8 mouse cellular contexts compared by ENCODE assay signal in the genomic region with DNA sequence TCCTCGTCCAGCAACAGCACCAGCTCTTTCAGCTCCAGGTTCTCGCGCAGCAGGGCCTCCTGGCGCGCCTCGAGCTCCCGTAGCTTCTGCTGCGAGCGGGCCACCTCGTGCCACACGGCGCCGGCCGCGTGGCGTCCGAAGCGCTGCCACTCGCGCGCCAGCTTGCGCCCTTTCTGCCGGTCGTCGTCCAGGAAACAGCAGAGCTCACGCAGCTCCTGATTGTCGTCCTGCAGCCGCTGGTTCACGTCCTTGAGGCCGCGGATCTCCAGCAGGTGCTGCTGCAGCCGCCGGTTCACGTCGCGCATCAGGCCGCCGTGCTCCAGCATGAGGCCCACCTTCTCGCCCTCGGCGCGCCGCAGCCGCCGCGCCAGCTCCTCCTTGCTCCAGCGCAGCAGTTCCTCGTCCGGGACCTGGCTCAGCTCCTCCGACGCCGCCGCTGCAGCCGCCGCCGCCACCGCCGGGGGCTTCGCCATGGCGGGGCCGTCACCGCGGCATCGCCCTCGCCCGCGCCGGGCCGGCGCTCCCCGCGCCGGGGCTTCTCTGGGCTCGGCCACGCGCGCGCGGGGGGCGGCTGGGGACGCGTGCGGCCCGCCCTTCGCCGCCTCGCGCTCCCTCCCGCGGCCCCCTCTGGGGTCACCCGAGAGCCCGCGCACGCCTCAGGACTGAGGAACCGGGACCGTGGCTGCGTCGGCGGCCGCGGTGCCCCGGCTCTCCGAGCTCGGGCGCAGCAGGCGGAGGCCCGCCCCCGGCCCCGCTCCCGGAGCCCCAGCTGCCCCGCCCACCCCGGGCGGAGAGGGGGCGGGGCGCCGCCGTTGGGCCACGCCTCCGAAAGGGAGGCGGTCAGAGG. TPM values are rescaled to one million over a fixed set of nuclear protein-coding genes. Genes with fewer than 3 reads are reported as not detected.
DNase-seq lines count a peak whose midpoint lies in the region; ATAC-seq and TF ChIP-seq lines count a peak whose summit lies in the region.

A gene (minus strand): TSS at position 765 of the 847 bp plus-strand sequence.

- WGBS in forebrain, embryonic 12.5 days = under 1% methylated on average over 98 of the region's 120 CpGs
- under 1% methylated on average over 117 of the region's 120 CpGs for WGBS in midbrain, embryonic 10.5 days
- WGBS in stomach, postnatal 0 days = under 1% methylated on average over 89 of the region's 120 CpGs

- TF ChIP-seq CTCF in bone marrow macrophage, adult 2 months (IDR thresholded peaks at IDR 0.05; ENCODE audit: low read depth, low read length) = no peak
- peak; percentile 36; the same call in 1 of the 2 replicates for TF ChIP-seq CTCF in stomach, postnatal 0 days (IDR thresholded peaks at IDR 0.05; ENCODE audit: low read depth)

- H3K4me2 ChIP-seq in forebrain, embryonic 12.5 days = peak within 1 kb of the TSS; percentile 98
- H3K4me2 ChIP-seq in stomach, postnatal 0 days (replicated peaks; ENCODE audit: low read depth) = peak within 1 kb of the TSS; percentile 99

- no peaks in the 10 kb centered on the region for H3K4me1 ChIP-seq in bone marrow macrophage, adult 2 months (ENCODE audit: control insufficient read depth, insufficient read depth, low read length)
- H3K4me1 ChIP-seq in forebrain, embryonic 12.5 days = peaks cover 78% of the 10 kb centered on the region
- peaks cover 86% of the 10 kb centered on the region for H3K4me1 ChIP-seq in midbrain, embryonic 10.5 days
- H3K4me1 ChIP-seq in stomach, postnatal 0 days (replicated peaks; ENCODE audit: control insufficient read depth, insufficient read depth) = peaks cover 16% of the 10 kb centered on the region

- intact Hi-C loops in heart, postnatal 25 days (cut with DNase I) = loop anchor here (5.0 kb wide), 1 partner anchor 38 kb away; no protein-coding TSS in a partner anchor
- intact Hi-C loops in left cerebral cortex, postnatal 10 days (cut with DNase I) = loop anchor here (5.0 kb wide), 2 partner anchors 58 to 68 kb away; no protein-coding TSS in a partner anchor

- H3K27ac ChIP-seq in bone marrow macrophage, adult 2 months (ENCODE audit: insufficient read depth, low read depth, low read length) = no peak within 1 kb of the TSS
- H3K27ac ChIP-seq in forebrain, embryonic 12.5 days = peak within 1 kb of the TSS; percentile 94
- peak within 1 kb of the TSS; percentile 96 for H3K27ac ChIP-seq in midbrain, embryonic 10.5 days (replicated peaks)
- H3K27ac ChIP-seq in stomach, postnatal 0 days (replicated peaks) = peak within 1 kb of the TSS; percentile 78

- ATAC-seq in forebrain, embryonic 12.5 days (ENCODE audit: low FRiP score) = no peak
- no peak for ATAC-seq in stomach, postnatal 0 days (ENCODE audit: low FRiP score, low TSS enrichment)

- peak within 1 kb of the TSS; percentile 92 for H3K9ac ChIP-seq in forebrain, embryonic 12.5 days
- peak within 1 kb of the TSS; percentile 70 for H3K9ac ChIP-seq in stomach, postnatal 0 days (ENCODE audit: low read length)

- no peaks in the 10 kb centered on the region for H3K9me3 ChIP-seq in forebrain, embryonic 12.5 days
- H3K9me3 ChIP-seq in midbrain, embryonic 10.5 days (replicated peaks) = no peaks in the 10 kb centered on the region
- no peaks in the 10 kb centered on the region for H3K9me3 ChIP-seq in stomach, postnatal 0 days (ENCODE audit: control insufficient read depth, low read length)

- peak; percentile 29 for DNase-seq in ovary, postnatal 10 days (ENCODE audit: low spot score)
- DNase-seq in ovary, postnatal 14 days (ENCODE audit: low spot score) = no peak
- no peak for DNase-seq in heart, postnatal 25 days (ENCODE audit: low spot score)
- peak in 1 of 2 experiments; percentile 74 for DNase-seq in left cerebral cortex, postnatal 10 days (ENCODE audit: extremely low spot score in 1 of 2, low spot score in 2 of 2)
- DNase-seq in midbrain, embryonic 10.5 days (ENCODE audit: low spot score) = peak; percentile 68
- peak; percentile 59 for DNase-seq in stomach, postnatal 0 days (ENCODE audit: low spot score)

- TF ChIP-seq EP300 in stomach, postnatal 0 days (optimal IDR thresholded peaks at IDR 0.05) = no peak

- TF ChIP-seq POLR2A in bone marrow macrophage, adult 2 months (IDR thresholded peaks at IDR 0.05; ENCODE audit: borderline replicate concordance, low read depth, low read length) = no peak

- H3K36me3 ChIP-seq in forebrain, embryonic 12.5 days (replicated peaks) = no peaks in the 10 kb centered on the region; the same call in 1 of the 2 replicates
- H3K36me3 ChIP-seq in midbrain, embryonic 10.5 days = peaks cover 16% of the 10 kb centered on the region
- H3K36me3 ChIP-seq in stomach, postnatal 0 days (ENCODE audit: control insufficient read depth, insufficient read depth, low read length) = no peaks in the 10 kb centered on the region

- H3K4me3 ChIP-seq in bone marrow macrophage, adult 2 months (ENCODE audit: insufficient read depth, low read length) = peak within 1 kb of the TSS; percentile 65
- peak within 1 kb of the TSS; percentile 82 for H3K4me3 ChIP-seq in forebrain, embryonic 12.5 days (replicated peaks)
- H3K4me3 ChIP-seq in midbrain, embryonic 10.5 days = peak within 1 kb of the TSS; percentile 82
- H3K4me3 ChIP-seq in stomach, postnatal 0 days (ENCODE audit: low read depth, low read length) = peak within 1 kb of the TSS; percentile 66

- no peaks in the 10 kb centered on the region for H3K27me3 ChIP-seq in forebrain, embryonic 12.5 days
- peaks cover 14% of the 10 kb centered on the region; the same call in 1 of the 2 replicates for H3K27me3 ChIP-seq in midbrain, embryonic 10.5 days (ENCODE audit: low read depth, poor library complexity, severe bottlenecking)
- no peaks in the 10 kb centered on the region for H3K27me3 ChIP-seq in stomach, postnatal 0 days (ENCODE audit: control insufficient read depth, insufficient read depth, low read length)

RNA-seq across cellular contexts. Expression of the gene that starts here (rescaled TPM):
- polyA plus RNA-seq in bone marrow macrophage, adult 2 months (2012; ENCODE audit: insufficient read depth, insufficient read length, missing spikeins) = 0.19 and 0.25 TPM in 2 replicates
- 10.7 and 14.7 TPM in 2 replicates for polyA plus RNA-seq in forebrain, embryonic 12.5 days (2016; fragmentation: Nextera tagmentation; extraction: Ambion mirVana)
- total RNA-seq in heart, postnatal 25 days (2021) = 10 to 100 TPM; 36.4 to 40.9 TPM
- total RNA-seq in left cerebral cortex, postnatal 10 days (2021) = 10 to 100 TPM; 58.9 to 59.6 TPM
- 12.1 and 15.5 TPM in 2 replicates for polyA plus RNA-seq in midbrain, embryonic 10.5 days (2016; fragmentation: Nextera tagmentation; extraction: Ambion mirVana)
- 6.7 and 7.0 TPM in 2 replicates for polyA plus RNA-seq in stomach, postnatal 0 days (2015; fragmentation: Nextera tagmentation; extraction: Ambion mirVana)

Comparison
In these comparisons a context has a peak if more than half of its experiments do, and no peak if none do; other contexts are left out.
1. DNase-seq: peak in ovary, postnatal 10 days (single experiment), midbrain, embryonic 10.5 days (single experiment) and stomach, postnatal 0 days (single experiment); none in ovary, postnatal 14 days (single experiment) and heart, postnatal 25 days (single experiment).
2. Peak in every context shown above with its lines, with median percentiles within 50 percentile points of each other: H3K4me3 ChIP-seq.